Mouse (Mus musculus): Measurements from ENCODE around the gene Bmf. TPM values are rescaled to one million over a fixed set of nuclear protein-coding genes. Genes with fewer than 3 reads are reported as not detected.
A peak's percentile ranks its signal among the peaks of the same experiment; 100 is the strongest.

Gene Bmf
- polyA plus RNA-seq, 1 experiment from 2014 or later = 3.0 TPM

GRCm38 (mm10) chr2:118546798-118547165 is 2.7 kb downstream of the Bmf start:
- 52% methylated on average over 3 of the region's 3 CpGs for WGBS
- Histone ChIP-seq H3K9ac (ENCODE audit: low read length) (peak overlapping the region; percentile 17; the same call in 1 of the 2 replicates), H3K36me3 (ENCODE audit: control insufficient read depth, insufficient read depth, low read length) (no peaks in the 10 kb centered on the region), H3K9me3 (replicated peaks; ENCODE audit: control insufficient read depth, low read length) (no peaks in the 10 kb centered on the region), H3K4me1 (ENCODE audit: control insufficient read depth, insufficient read depth, low read length) (peaks cover 31% of the 10 kb centered on the region), H3K27ac (ENCODE audit: low read depth, low read length) (no peak overlapping the region), H3K27me3 (replicated peaks; ENCODE audit: control insufficient read depth, insufficient read depth, low read length) (0 out of 2 replicates have a peak, but pooled peaks cover 4% of the 10 kb centered on the region), H3K4me2 (ENCODE audit: low read length) (no peak overlapping the region), H3K4me3 (ENCODE audit: low read depth, low read length) (no peak overlapping the region)
- no peak for DNase-seq (ENCODE audit: low spot score)
- no peak for ATAC-seq

GRCm38 (mm10) chr2:118546104-118546797 is 3.2 kb downstream of the Bmf start:
- no peak overlapping the region for H3K4me3 ChIP-seq (ENCODE audit: low read depth, low read length)
- WGBS = 27% methylated on average over 5 of the region's 5 CpGs
- 0 out of 2 replicates have a peak, but pooled peaks cover 4% of the 10 kb centered on the region for H3K27me3 ChIP-seq (replicated peaks; ENCODE audit: control insufficient read depth, insufficient read depth, low read length)
- peak overlapping the region; percentile 17; the same call in 1 of the 2 replicates for H3K9ac ChIP-seq (ENCODE audit: low read length)
- no peaks in the 10 kb centered on the region for H3K36me3 ChIP-seq (ENCODE audit: control insufficient read depth, insufficient read depth, low read length)
- no peak for ATAC-seq
- no peaks in the 10 kb centered on the region for H3K9me3 ChIP-seq (replicated peaks; ENCODE audit: control insufficient read depth, low read length)
- H3K4me1 ChIP-seq (ENCODE audit: control insufficient read depth, insufficient read depth, low read length) = peaks cover 31% of the 10 kb centered on the region
- H3K27ac ChIP-seq (ENCODE audit: low read depth, low read length) = no peak overlapping the region
- DNase-seq (ENCODE audit: low spot score) = no peak
- no peak overlapping the region; the same call in 1 of the 2 replicates for H3K4me2 ChIP-seq (ENCODE audit: low read length)

GRCm38 (mm10) chr2:118545242-118546103 is 4.0 kb downstream of the Bmf start:
- 0 out of 2 replicates have a peak overlapping the region, but pooled peaks have one; percentile 1 for H3K9ac ChIP-seq (ENCODE audit: low read length)

GRCm38 (mm10) chr2:118543893-118544799 is 5.3 kb downstream of the Bmf start:
- Histone ChIP-seq H3K9me3 (replicated peaks; ENCODE audit: control insufficient read depth, low read length) (no peaks in the 10 kb centered on the region), H3K4me2 (ENCODE audit: low read length) (peak overlapping the region; percentile 52), H3K4me1 (ENCODE audit: control insufficient read depth, insufficient read depth, low read length) (peaks cover 31% of the 10 kb centered on the region), H3K4me3 (ENCODE audit: low read depth, low read length) (peak overlapping the region; percentile 14), H3K27ac (ENCODE audit: low read depth, low read length) (peak overlapping the region; percentile 72), H3K27me3 (replicated peaks; ENCODE audit: control insufficient read depth, insufficient read depth, low read length) (0 out of 2 replicates have a peak, but pooled peaks cover 4% of the 10 kb centered on the region), H3K9ac (ENCODE audit: low read length) (peak overlapping the region; percentile 49), H3K36me3 (ENCODE audit: control insufficient read depth, insufficient read depth, low read length) (no peaks in the 10 kb centered on the region)
- peak; percentile 81 for ATAC-seq
- peak; percentile 89 for DNase-seq (ENCODE audit: low spot score)
- 8% methylated on average over 23 of the region's 23 CpGs for WGBS

More at GRCm38 (mm10) chr2:118545242-118546103, 4.0 kb downstream of the Bmf start:
- no peaks in the 10 kb centered on the region for H3K36me3 ChIP-seq (ENCODE audit: control insufficient read depth, insufficient read depth, low read length)
- H3K27ac ChIP-seq (ENCODE audit: low read depth, low read length) = peak overlapping the region; percentile 49; the same call in 1 of the 2 replicates
- no peaks in the 10 kb centered on the region for H3K9me3 ChIP-seq (replicated peaks; ENCODE audit: control insufficient read depth, low read length)
- WGBS = 21% methylated on average over 23 of the region's 23 CpGs
- peak overlapping the region; percentile 16; the same call in 1 of the 2 replicates for H3K4me2 ChIP-seq (ENCODE audit: low read length)
- DNase-seq (ENCODE audit: low spot score) (peak; percentile 90), ATAC-seq (peak; percentile 46)
- no peak overlapping the region for H3K4me3 ChIP-seq (ENCODE audit: low read depth, low read length)
- H3K4me1 ChIP-seq (ENCODE audit: control insufficient read depth, insufficient read depth, low read length) = peaks cover 31% of the 10 kb centered on the region
- H3K27me3 ChIP-seq (replicated peaks; ENCODE audit: control insufficient read depth, insufficient read depth, low read length) = 0 out of 2 replicates have a peak, but pooled peaks cover 4% of the 10 kb centered on the region

- Histone ChIP-seq H3K9ac (ENCODE audit: low read length) (no peak overlapping the region), H3K9me3 (replicated peaks; ENCODE audit: control insufficient read depth, low read length) (no peaks in the 10 kb centered on the region), H3K4me1 (ENCODE audit: control insufficient read depth, insufficient read depth, low read length) (peaks cover 31% of the 10 kb centered on the region), H3K4me3 (ENCODE audit: low read depth, low read length) (no peak overlapping the region), H3K27me3 (replicated peaks; ENCODE audit: control insufficient read depth, insufficient read depth, low read length) (0 out of 2 replicates have a peak, but pooled peaks cover 4% of the 10 kb centered on the region), H3K4me2 (ENCODE audit: low read length) (no peak overlapping the region), H3K27ac (ENCODE audit: low read depth, low read length) (no peak overlapping the region), H3K36me3 (ENCODE audit: control insufficient read depth, insufficient read depth, low read length) (no peaks in the 10 kb centered on the region)
- 74% methylated on average over 1 of the region's 1 CpGs for WGBS
- ATAC-seq (no peak), DNase-seq (ENCODE audit: low spot score) (no peak)
Measured at GRCm38 (mm10) chr2:118542971-118543573, 6.4 kb downstream of the Bmf start.

GRCm38 (mm10) chr2:118541716-118542115 is 7.8 kb downstream of the Bmf start:
- ATAC-seq = no peak
- Histone ChIP-seq H3K36me3 (ENCODE audit: control insufficient read depth, insufficient read depth, low read length) (no peaks in the 10 kb centered on the region), H3K4me1 (ENCODE audit: control insufficient read depth, insufficient read depth, low read length) (peaks cover 27% of the 10 kb centered on the region), H3K9me3 (replicated peaks; ENCODE audit: control insufficient read depth, low read length) (no peaks in the 10 kb centered on the region), H3K27me3 (replicated peaks; ENCODE audit: control insufficient read depth, insufficient read depth, low read length) (no peaks in the 10 kb centered on the region), H3K9ac (ENCODE audit: low read length) (no peak overlapping the region), H3K4me3 (ENCODE audit: low read depth, low read length) (no peak overlapping the region), H3K4me2 (ENCODE audit: low read length) (no peak overlapping the region), H3K27ac (ENCODE audit: low read depth, low read length) (no peak overlapping the region)
- DNase-seq (ENCODE audit: low spot score) = no peak
- 91% methylated on average over 3 of the region's 3 CpGs for WGBS

GRCm38 (mm10) chr2:118540691-118541117 is 8.8 kb downstream of the Bmf start:
- H3K9ac ChIP-seq (ENCODE audit: low read length) = no peak overlapping the region
- 54% methylated on average over 6 of the region's 6 CpGs for WGBS
- peaks cover 18% of the 10 kb centered on the region for H3K4me1 ChIP-seq (ENCODE audit: control insufficient read depth, insufficient read depth, low read length)

More at GRCm38 (mm10) chr2:118540691-118541117, 8.8 kb downstream of the Bmf start:
- Histone ChIP-seq H3K27me3 (replicated peaks; ENCODE audit: control insufficient read depth, insufficient read depth, low read length) (no peaks in the 10 kb centered on the region), H3K4me3 (ENCODE audit: low read depth, low read length) (no peak overlapping the region), H3K27ac (ENCODE audit: low read depth, low read length) (no peak overlapping the region), H3K4me2 (ENCODE audit: low read length) (no peak overlapping the region), H3K9me3 (replicated peaks; ENCODE audit: control insufficient read depth, low read length) (no peaks in the 10 kb centered on the region), H3K36me3 (ENCODE audit: control insufficient read depth, insufficient read depth, low read length) (no peaks in the 10 kb centered on the region)
- ATAC-seq = no peak
- no peak for DNase-seq (ENCODE audit: low spot score)

All from forebrain, embryonic 14.5 days (tissue).